Mouse (Mus musculus) stomach, postnatal 0 days (tissue): ENCODE data around the gene Postn.

Source experiments
- CTCF ChIP-seq: IDR thresholded peaks from 2 replicates; pipeline ENCODE4 v1.5.1; 2016; ENCODE audit warnings: antibody characterized with exemption, low read depth, mild to moderate bottlenecking, moderate library complexity
- EP300 ChIP-seq: optimal IDR thresholded peaks from 2 replicates; pipeline ENCODE3; 2016; ENCODE audit warnings: antibody characterized with exemption

DNA sequence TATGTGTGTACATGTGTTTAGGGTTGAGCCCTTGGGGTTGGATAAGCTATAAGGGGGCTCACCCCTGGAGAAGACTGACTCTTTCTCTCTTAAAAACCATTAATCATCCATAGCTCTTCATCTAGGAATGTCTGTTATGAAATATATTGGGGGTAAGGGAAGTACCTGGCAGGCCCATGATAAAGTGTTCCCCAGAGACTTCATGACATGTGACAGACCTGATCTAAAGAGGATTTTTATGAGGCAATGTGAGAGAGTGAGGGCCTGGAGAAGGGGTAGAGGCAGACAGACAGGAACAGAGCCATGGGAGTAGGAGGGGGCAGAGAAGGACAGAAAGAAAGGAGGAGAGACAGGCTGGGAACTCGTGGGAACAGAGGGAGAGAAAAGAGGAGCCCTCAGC, 53.5 kb downstream of the Postn start:
- TF ChIP-seq CTCF (no peak), EP300 (no peak)
